Mouse (Mus musculus) gastrocnemius, adult 2 months (tissue): ENCODE measurements at regions not wholly inside any gene's neighbourhood (a gene's known extent, or its start where the extent isn't known, plus 50 kb on each side); places are given as distances from the start of the nearest gene placed in this dataset.

ENCODE experiments used
- DNase-seq: peaks from one replicate; pipeline ENCODE4 v3.0.0; 2022
- H3K27ac ChIP-seq: fragments of 200-600 bp; 2 replicates; pipeline ENCODE4 v1.8.1; 2022; ENCODE audit warnings: mild to moderate bottlenecking
- H3K4me3 ChIP-seq: fragments of 200-600 bp; 2 replicates; pipeline ENCODE4 v1.8.1; 2022; ENCODE audit warnings: mild to moderate bottlenecking, moderate library complexity
- CTCF ChIP-seq: fragments of 200-600 bp; IDR thresholded peaks from 2 replicates; pipeline ENCODE4 v1.8.1; 2022; ENCODE audit warnings: antibody characterized with exemption, mild to moderate bottlenecking, moderate library complexity
- intact Hi-C: fragments of 180-260 bp; cut with DNase I; formaldehyde crosslinking; loops from one replicate; pipeline ENCODE4 v1.15.1; 2025

- Histone ChIP-seq H3K27ac (no peak overlapping the region), H3K4me3 (no peak overlapping the region)
- intact Hi-C loops = no loop called here
- TF ChIP-seq CTCF = no peak
- DNase-seq = no peak
Measured at GRCm38 (mm10) chr3:35141500-35142220, 491.5 kb downstream of the Sox2 start.

DNA sequence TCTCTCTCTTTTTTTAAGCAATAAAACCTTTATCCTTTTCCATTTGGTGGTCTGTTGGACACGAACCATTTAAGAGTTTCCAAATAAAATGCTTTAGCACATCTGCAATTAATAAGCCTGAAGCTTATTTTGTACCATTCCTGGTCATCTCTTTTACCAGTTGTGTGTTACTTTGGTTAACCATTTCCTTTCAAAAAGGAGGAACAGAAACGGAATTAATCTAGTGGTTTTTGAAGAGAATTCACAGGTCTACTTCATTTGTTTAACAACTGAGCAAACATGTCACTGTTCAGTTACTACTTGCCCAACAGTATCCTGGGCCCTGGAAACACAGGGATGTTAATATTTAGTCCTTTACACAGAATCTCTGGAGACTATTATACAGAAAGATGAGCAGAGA, 492.5 kb downstream of the Sox2 start:
- Histone ChIP-seq H3K27ac (no peak overlapping the region), H3K4me3 (no peak overlapping the region)
- no peak for TF ChIP-seq CTCF
- DNase-seq = no peak
- intact Hi-C loops = no loop called here

GRCm38 (mm10) chr3:35145569-35145968, 495.4 kb downstream of the Sox2 start:
- no peak overlapping the region for H3K4me3 ChIP-seq
- intact Hi-C loops = no loop called here
- DNase-seq = no peak
- no peak for TF ChIP-seq CTCF
- H3K27ac ChIP-seq = no peak overlapping the region

- TF ChIP-seq CTCF = no peak
- Histone ChIP-seq H3K27ac (no peak overlapping the region), H3K4me3 (no peak overlapping the region)
- DNase-seq = no peak
- intact Hi-C loops = no loop called here
Measured at GRCm38 (mm10) chr3:35146681-35147080, 496.5 kb downstream of the Sox2 start.

GRCm38 (mm10) chr3:35149251-35149691, 499.1 kb downstream of the Sox2 start:
- intact Hi-C loops = no loop called here
- no peak for TF ChIP-seq CTCF
- Histone ChIP-seq H3K4me3 (peak overlapping the region; percentile 43), H3K27ac (no peak overlapping the region)
- DNase-seq = peak; percentile 19

DNA sequence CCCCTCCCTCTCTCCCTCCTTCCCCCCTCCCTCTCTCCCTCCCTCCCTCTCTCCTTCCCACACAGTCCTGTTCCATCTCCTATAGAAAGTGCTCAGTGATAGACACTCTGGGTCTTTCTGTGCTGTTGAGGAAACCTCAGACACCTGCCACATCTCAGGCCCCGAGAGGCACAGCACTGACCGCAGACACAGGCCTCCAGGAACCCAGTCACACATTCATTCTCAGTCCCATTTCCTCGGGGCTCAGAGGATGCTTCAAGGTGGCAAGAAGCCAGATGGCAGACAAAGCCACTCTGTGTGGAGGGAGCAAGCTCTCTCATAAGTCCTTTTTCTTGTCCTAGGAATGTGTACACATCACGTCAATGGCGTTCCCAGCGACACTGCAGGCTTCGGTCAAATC, 502.0 kb downstream of the Sox2 start:
- TF ChIP-seq CTCF = no peak
- intact Hi-C loops = no loop called here
- no peak overlapping the region for H3K4me3 ChIP-seq

DNA sequence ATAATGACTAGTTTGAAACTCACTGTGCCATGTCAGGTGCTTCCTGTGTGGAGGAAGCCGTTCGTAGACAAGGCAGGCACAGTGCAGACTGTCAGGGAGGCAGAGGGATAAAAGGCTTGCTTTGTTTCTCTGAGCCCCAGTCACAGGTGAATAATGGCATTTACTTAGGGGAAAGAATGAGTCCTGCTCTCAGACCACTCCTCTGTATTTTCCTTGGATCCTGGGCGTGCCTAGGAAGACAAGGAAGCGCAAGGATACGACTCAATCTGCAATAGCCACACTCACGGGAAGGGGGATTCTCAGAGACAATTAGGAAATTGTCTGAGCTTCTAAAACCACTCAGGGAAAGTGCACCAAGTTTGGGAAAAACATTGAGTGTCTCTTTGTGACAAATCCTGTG, 504.1 kb downstream of the Sox2 start:
- Histone ChIP-seq H3K27ac (no peak overlapping the region), H3K4me3 (no peak overlapping the region)
- TF ChIP-seq CTCF = no peak
- no peak for DNase-seq
- intact Hi-C loops = no loop called here

More for the DNA sequence above, 502.0 kb downstream of the Sox2 start:
- H3K27ac ChIP-seq = no peak overlapping the region
- DNase-seq = no peak

DNA sequence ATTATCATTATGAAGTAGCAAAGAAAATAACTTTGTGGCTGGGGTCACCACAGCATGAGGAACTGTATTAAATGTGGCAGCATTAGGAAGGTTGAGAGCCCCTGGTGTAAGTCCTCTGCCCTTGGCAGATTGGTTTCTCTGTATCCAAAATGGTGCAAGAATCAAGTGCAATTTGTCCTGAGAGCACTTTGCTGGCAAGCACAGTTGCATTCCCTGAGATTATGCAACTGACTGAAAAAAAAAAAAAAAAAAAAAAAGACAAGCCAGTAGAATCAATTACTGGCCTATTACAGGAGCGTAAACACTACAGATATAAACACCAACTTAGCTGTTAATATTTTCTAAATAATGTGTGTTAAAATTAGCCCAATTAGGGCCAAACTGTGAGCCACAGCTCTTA, 518.5 kb downstream of the Sox2 start:
- no peak for TF ChIP-seq CTCF
- Histone ChIP-seq H3K4me3 (no peak overlapping the region), H3K27ac (no peak overlapping the region)
- no peak for DNase-seq
- intact Hi-C loops = no loop called here

GRCm38 (mm10) chr3:35178759-35179440, 528.7 kb downstream of the Sox2 start:
- H3K27ac ChIP-seq = no peak overlapping the region
- no peak for DNase-seq
- TF ChIP-seq CTCF = no peak
- H3K4me3 ChIP-seq = no peak overlapping the region
- intact Hi-C loops = no loop called here

DNA sequence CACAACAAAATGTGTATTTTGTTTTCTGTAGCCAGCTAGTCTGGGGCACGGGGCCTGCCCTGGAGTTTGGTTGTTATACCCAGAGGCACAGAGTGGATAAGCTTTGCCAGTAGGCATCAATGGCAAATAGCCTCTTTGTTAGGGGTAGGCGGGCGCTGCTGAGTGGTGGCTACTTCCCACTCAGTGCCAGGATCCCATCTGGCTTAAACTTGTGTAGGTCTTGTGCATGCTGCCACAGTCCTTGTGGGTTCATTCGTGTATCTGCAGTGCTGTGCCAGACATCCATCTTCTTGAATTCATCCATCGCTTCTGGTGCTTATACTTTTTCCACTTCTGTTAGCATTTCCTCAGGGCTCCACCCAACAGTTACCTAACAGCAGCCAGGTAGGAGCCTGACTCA, 545.4 kb upstream of the Atp11b start:
- no peak for TF ChIP-seq CTCF
- no peak for DNase-seq
- H3K27ac ChIP-seq = no peak overlapping the region
- intact Hi-C loops = no loop called here
- no peak overlapping the region for H3K4me3 ChIP-seq

DNA sequence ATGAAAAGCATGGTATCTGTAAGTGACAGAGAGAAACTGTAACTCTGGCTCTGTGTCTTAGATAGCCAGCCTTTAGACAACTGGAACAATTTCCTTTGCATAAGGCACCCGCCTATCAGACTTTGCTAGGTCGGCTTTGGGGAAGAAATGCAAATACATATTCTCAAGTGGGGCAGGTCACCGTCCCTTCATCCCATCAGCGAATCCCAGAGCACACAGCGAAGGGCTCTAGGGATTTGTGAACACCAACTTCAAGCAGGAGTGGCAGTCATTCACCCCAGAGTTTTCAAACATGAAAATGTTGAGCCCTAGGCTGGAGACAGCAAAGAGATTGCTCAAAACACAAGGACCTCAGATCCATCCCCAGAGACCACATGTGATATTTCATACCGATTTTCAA, 534.5 kb upstream of the Atp11b start:
- intact Hi-C loops = no loop called here
- TF ChIP-seq CTCF = no peak
- Histone ChIP-seq H3K4me3 (no peak overlapping the region), H3K27ac (no peak overlapping the region)
- no peak for DNase-seq

DNA sequence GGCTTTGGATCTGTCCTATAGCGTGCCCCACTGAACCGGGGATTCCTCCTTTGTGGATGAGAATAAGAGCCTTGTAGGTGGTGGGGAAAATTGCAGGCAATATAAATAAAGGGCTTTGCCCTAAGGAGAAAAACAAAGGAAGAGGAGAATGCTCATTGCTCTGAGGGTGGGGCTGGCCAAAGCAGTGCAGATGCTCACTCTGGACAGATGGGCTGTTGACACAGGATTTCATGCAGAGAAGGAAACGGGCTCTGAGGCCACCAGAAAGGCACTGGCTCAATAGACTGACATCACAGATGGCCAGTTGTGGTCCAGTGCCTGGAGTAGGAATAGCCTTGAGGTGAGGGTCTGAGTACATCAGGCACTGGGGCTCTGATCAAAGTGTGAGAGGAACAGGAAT, 532.7 kb upstream of the Atp11b start:
- no peak for DNase-seq
- intact Hi-C loops = no loop called here
- H3K27ac ChIP-seq = no peak overlapping the region
- no peak overlapping the region for H3K4me3 ChIP-seq
- no peak for TF ChIP-seq CTCF

DNA sequence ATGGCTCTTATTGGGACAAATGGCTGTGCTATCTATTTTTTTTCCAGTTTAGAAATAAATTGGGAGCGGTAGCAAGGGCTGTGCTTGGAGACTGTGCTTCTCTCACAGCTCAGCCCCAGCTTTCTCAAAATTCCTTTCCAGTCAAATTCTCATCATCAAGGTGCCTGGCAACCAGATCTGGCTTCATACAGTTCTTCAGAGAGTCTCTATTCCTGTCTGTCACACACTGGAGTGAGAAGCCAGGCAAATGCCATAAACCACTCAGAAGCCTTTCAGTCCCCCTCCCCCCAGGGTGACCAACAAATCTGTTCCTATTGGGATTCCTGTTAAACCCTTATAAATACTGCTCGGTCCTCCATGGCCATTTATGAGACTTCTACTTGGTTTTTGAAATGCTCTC, 531.7 kb upstream of the Atp11b start:
- H3K4me3 ChIP-seq = no peak overlapping the region
- no peak for DNase-seq
- intact Hi-C loops = no loop called here
- no peak overlapping the region for H3K27ac ChIP-seq
- TF ChIP-seq CTCF = no peak
